Mouse (Mus musculus) liver, embryonic 14.5 days (tissue): ENCODE measurements around the gene Mfap1b. TPM values are rescaled to one million over a fixed set of nuclear protein-coding genes. Genes with fewer than 3 reads are reported as not detected.
"Not testable (repeated sequence)": the region's sequence is repeated elsewhere in the genome, so short reads cannot be mapped to it uniquely, and the experiment has no call there.

Experiments
- ATAC-seq: fragments of 200-750 bp; cut with Nextera tagmentation; 2 replicates; pipeline ENCODE4 v1.8.0; 2017; ENCODE audit warnings: moderate number of reproducible peaks, mild to moderate bottlenecking, moderate library complexity; ENCODE audit not compliant: insufficient read depth
- DNase-seq, 3 experiments: peaks; one replicate each; pipeline ENCODE4 v3.0.0-alpha.2; 2012 to 2013; ENCODE audit warnings: low read depth in 3 of 3, low spot score in 3 of 3
- H3K27ac ChIP-seq: fragments of 300-500 bp; sonication (generic); 2 replicates; pipeline ENCODE4 v1.5.1; 2014; ENCODE audit warnings: moderate library complexity, mild to moderate bottlenecking, control low read depth, inconsistent platforms
- H3K27me3 ChIP-seq: fragments of 300-500 bp; sonication (generic); 2 replicates; pipeline ENCODE4 v1.6.1; 2014; ENCODE audit warnings: mild to moderate bottlenecking, low read length, moderate library complexity; ENCODE audit not compliant: control insufficient read depth, insufficient read depth
- H3K36me3 ChIP-seq: fragments of 300-500 bp; sonication (generic); replicated peaks from 2 replicates; pipeline ENCODE4 v1.6.1; 2014; ENCODE audit warnings: low read depth; ENCODE audit not compliant: control insufficient read depth, insufficient read depth
- H3K4me1 ChIP-seq, 2 experiments: fragments of 200-500 bp in 1 of 2; fragments of 300-500 bp in 1 of 2; sonication (generic) in 1 of 2; replicated peaks; 2 replicates each; pipeline ENCODE4 v1.6.1; 2012 to 2014; ENCODE audit warnings: antibody characterized with exemption in 1 of 2, inconsistent platforms in 1 of 2, low read length in 1 of 2; ENCODE audit not compliant: control insufficient read depth in 2 of 2, insufficient read depth in 2 of 2
- H3K4me2 ChIP-seq: fragments of 300-500 bp; sonication (generic); 2 replicates; pipeline ENCODE4 v1.6.1; 2014; ENCODE audit warnings: low read depth, mild to moderate bottlenecking, control low read depth, moderate library complexity
- H3K4me3 ChIP-seq, 2 experiments: fragments of 200-500 bp in 1 of 2; fragments of 300-500 bp in 1 of 2; sonication (generic) in 1 of 2; 2 replicates each; pipeline ENCODE4 v1.5.1; 2012 to 2014; ENCODE audit warnings: low read depth in 2 of 2, low read length in 2 of 2, mild to moderate bottlenecking in 2 of 2, control low read depth in 1 of 2, inconsistent platforms in 1 of 2, moderate library complexity in 1 of 2; ENCODE audit not compliant: insufficient read depth in 1 of 2
- H3K9ac ChIP-seq: fragments of 300-500 bp; sonication (generic); replicated peaks from 2 replicates; pipeline ENCODE4 v1.6.1; 2014; ENCODE audit warnings: mild to moderate bottlenecking, control low read depth, moderate library complexity
- H3K9me3 ChIP-seq: fragments of 300-500 bp; sonication (generic); 2 replicates; pipeline ENCODE4 v1.6.1; 2016; ENCODE audit warnings: low read length, mixed read lengths; ENCODE audit not compliant: control insufficient read depth
- CTCF ChIP-seq: IDR thresholded peaks from 2 replicates; pipeline ENCODE4 v1.5.1; 2016; ENCODE audit warnings: antibody characterized with exemption, low read depth, control low read depth
- EP300 ChIP-seq: IDR thresholded peaks from 2 replicates; pipeline ENCODE4 v1.6.1; 2016; ENCODE audit warnings: antibody characterized with exemption, low read depth
- WGBS: fragments of 180-500 bp; shearing (Covaris S2); extraction: QIAGEN DNeasy Blood & Tissue Kit; methylation state at CpG from one replicate; pipeline ENCODE4 v1.1.7; 2014; ENCODE audit not compliant: insufficient replicate concordance; 5-methylcytosine and 5-hydroxymethylcytosine counted together
- polyA plus RNA-seq, 2 experiments: library from polyadenylated mRNA; depleted of rRNA in 1 of 2; stranded (reverse) in 1 of 2; unstranded in 1 of 2; fragments of >200 nt; fragmentation: Nextera tagmentation in 1 of 2; extraction: Ambion mirVana in 1 of 2; gene quantifications; 2 replicates each; pipeline versions ENCODE4 v1.2.1 to v1.2.3; 2012 to 2014

Gene Mfap1b
- polyA plus RNA-seq (2012; rRNA removed) (3.4 and 8.7 TPM in 2 replicates), polyA plus RNA-seq (2014; fragmentation: Nextera tagmentation; extraction: Ambion mirVana) (20.1 and 22.2 TPM in 2 replicates)

DNA sequence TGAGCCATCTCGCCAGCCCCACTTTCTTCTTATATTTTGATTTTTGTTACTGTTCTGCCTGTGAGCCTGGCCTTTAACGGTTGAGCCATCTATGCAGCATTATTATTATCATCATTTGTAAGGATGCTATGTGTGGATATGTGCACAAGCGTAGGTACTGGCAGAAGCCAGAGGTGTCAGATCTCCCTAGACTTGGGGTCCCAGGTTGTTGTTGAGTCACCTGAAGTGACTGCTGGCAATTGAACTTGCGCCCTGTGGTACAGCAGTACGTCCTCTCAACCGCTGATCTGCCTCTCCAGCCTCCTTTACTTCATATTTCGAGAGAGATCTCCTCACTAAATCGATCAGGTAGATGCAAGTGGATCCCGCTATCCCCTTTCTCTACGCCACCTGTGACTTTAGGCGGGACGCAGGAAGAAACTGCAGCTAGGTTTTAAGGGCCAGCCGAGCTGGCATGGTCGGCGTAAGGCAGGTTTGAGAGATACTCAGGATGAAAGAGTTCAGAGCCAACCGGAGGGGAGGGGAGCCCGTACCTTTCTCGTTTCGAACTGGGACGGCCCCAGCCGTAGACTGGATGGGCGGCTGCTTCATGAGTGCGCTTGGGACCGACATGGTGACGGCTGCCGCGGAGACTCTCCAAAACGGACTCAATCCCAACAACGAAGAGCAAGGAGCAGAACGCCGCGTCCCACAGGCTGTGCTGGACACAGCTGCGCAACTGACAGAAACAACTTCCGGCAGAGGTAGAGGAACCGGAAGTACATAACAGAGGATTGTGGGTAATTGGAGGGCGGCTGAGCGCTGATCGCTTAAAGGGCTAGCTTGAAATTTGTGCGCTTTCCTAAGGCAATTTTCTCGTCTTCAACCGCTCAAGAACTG lies at the start of gene Mfap1b:
Gene Mfap1b, minus strand, starts transcription at position 767 of the 879 bp plus-strand sequence.
- H3K27me3 ChIP-seq, H3K4me1 ChIP-seq, H3K9me3 ChIP-seq, H3K36me3 ChIP-seq: not testable (repeated sequence)
- DNase-seq (peak; percentile 80 to 84 (median 81)), ATAC-seq (peak; percentile 92)
- WGBS, result 5% methylated on average over 38 of the region's 41 CpGs
- H3K9ac ChIP-seq, result peak within 1 kb of the TSS; percentile 76
- peak within 1 kb of the TSS; percentile 79 for H3K4me2 ChIP-seq
- peak within 1 kb of the TSS; percentile 78 to 92 for H3K4me3 ChIP-seq
- H3K27ac ChIP-seq, result peak within 1 kb of the TSS; percentile 66

DNA sequence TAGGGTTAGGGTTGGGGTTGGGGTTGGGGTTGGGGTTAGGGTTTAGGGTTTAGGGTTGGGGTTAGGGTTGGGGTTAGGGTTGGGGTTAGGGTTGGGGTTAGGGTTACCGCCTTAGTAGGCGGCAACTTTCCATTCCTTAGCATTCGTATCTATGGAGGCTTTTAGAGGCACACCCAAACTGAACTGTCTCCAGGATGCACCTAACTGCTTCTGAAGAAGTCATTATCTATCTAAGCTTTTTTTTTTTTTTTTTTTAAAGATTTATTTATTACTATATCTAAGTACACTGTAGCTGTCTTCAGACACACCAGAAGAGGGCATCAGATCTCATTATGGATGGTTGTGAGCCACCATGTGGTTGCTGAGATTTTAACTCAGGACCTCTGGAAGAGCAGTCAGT lies 49.0 kb upstream of the Mfap1b start:
- not testable (repeated sequence) for H3K9ac ChIP-seq, H3K4me3 ChIP-seq, H3K4me2 ChIP-seq, H3K27me3 ChIP-seq, ATAC-seq, H3K27ac ChIP-seq, H3K4me1 ChIP-seq, H3K9me3 ChIP-seq
- DNase-seq, result peak in 1 of 3 experiments; percentile 16
- WGBS, result 89% methylated on average over 3 of the region's 3 CpGs
- peaks cover 43% of the 10 kb centered on the region for H3K36me3 ChIP-seq

DNA sequence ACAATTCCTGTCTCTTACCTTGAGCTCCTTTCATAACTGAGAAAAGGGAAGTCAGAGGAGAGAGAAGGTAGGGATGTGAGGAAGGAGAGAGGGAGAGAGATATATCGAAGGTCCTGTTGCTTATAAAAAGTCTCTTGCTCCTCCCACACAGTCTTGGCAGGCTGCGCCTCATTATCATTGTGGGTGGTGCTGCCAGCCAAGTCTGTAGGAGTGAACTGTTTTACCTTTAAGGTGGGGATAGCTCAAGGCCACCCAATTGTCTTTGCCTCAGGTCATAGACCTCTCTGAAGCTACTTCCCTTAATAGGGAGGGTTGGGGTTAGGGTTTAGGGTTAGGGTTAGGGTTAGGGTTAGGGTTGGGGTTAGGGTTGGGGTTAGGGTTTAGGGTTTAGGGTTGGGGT lies 48.1 kb upstream of the Mfap1b start:
- Histone ChIP-seq H3K27me3 (no peaks in the 10 kb centered on the region), H3K36me3 (peaks cover 49% of the 10 kb centered on the region), H3K4me3 (no peak overlapping the region), H3K9ac (no peak overlapping the region), H3K4me2 (no peak overlapping the region), H3K4me1 (no peaks in the 10 kb centered on the region), H3K9me3 (no peaks in the 10 kb centered on the region), H3K27ac (no peak overlapping the region)
- no peak for ATAC-seq
- no peak for TF ChIP-seq EP300
- no peak for TF ChIP-seq CTCF
- 83% methylated on average over 2 of the region's 2 CpGs for WGBS
- peak in 1 of 3 experiments; percentile 14 for DNase-seq

DNA sequence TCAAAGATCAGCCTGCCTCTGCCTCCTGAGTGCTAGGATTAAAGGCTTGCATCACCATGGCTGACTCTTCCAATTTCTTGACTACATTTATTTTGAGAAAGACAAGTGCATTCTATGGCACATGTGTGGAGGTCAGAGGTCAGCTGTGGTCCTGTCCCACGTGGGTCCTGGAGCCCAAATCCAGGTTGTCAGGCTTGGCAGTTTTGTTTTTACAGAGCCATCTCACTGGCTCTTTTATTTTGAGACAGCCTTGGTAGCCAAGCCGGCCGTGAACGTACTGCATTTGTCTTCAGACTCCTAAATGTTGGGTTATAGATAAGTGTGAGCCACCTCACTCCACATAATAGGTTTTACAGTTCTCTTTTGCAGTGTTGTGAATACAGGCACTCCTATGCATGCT lies 44.8 kb upstream of the Mfap1b start:
- not testable (repeated sequence) for H3K9ac ChIP-seq, H3K27me3 ChIP-seq, H3K9me3 ChIP-seq, DNase-seq, H3K4me3 ChIP-seq, ATAC-seq, H3K27ac ChIP-seq, H3K4me1 ChIP-seq, H3K4me2 ChIP-seq
- peaks cover 51% of the 10 kb centered on the region for H3K36me3 ChIP-seq
- WGBS, result 84% methylated on average over 4 of the region's 4 CpGs

DNA sequence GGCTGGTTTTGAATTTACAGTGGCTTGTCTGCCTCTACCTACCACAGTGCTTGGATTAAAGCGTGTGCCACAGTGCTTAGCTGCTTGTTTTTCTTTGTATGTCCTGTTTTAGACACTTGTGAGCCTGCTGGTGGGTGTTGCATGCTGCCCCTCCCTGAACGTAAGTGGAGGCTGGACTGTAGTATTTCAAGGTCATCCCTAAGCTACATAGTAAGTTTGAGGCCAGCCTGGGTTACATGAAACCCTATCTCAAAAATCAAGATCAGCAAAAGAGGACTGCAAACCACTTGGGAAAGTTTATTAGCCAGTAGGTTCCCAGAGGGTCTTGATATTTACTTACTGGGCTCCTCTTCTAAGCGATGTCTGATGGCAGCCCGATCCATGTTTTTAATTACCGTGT lies 44.2 kb upstream of the Mfap1b start:
- H3K4me2 ChIP-seq, result no peak overlapping the region
- DNase-seq (no peak), ATAC-seq (no peak)
- no peaks in the 10 kb centered on the region for H3K4me1 ChIP-seq
- H3K27me3 ChIP-seq, result no peaks in the 10 kb centered on the region
- H3K36me3 ChIP-seq, result peaks cover 53% of the 10 kb centered on the region
- no peak overlapping the region for H3K9ac ChIP-seq
- H3K27ac ChIP-seq, result no peak overlapping the region
- no peak overlapping the region for H3K4me3 ChIP-seq
- H3K9me3 ChIP-seq, result no peaks in the 10 kb centered on the region
- TF ChIP-seq CTCF, result no peak
- no peak for TF ChIP-seq EP300
- WGBS, result 92% methylated on average over 5 of the region's 5 CpGs
